9 mouse cellular contexts compared by ENCODE assay signal in genomic region chrX:164221989-164222388, GRCm38 (mm10). TPM values are rescaled to one million over a fixed set of nuclear protein-coding genes. Genes with fewer than 3 reads are reported as not detected.
A peak's percentile ranks its signal among the peaks of the same experiment; 100 is the strongest.
DNase-seq lines count a peak whose midpoint lies in the region; ATAC-seq and TF ChIP-seq lines count a peak whose summit lies in the region.
"Had no signal": no experiment of that assay in that cellular context is flagged by ENCODE, and none has a peak within 500 bp of the region (broad histone marks: within the 10 kb centered on the region; RNA-seq: fewer than 3 reads in every experiment).

No protein-coding gene starts in this region.

- 80% methylated on average over 2 of the region's 2 CpGs for WGBS in midbrain, embryonic 16.5 days
- WGBS in hindbrain, embryonic 14.5 days = 85% methylated on average over 2 of the region's 2 CpGs

- H3K4me3 ChIP-seq in gastrocnemius, adult 2 months = no peak overlapping the region
- H3K4me3 ChIP-seq in midbrain, embryonic 16.5 days (ENCODE audit: low read depth, low read length) = no peak overlapping the region
- H3K4me3 ChIP-seq in hindbrain, embryonic 14.5 days (replicated peaks; ENCODE audit: low read length) = no peak overlapping the region
- H3K4me3 ChIP-seq: midbrain, embryonic 13.5 days had no signal

- H3K4me1 ChIP-seq in midbrain, embryonic 16.5 days (ENCODE audit: control insufficient read depth, insufficient read depth, low read length) = no peaks in the 10 kb centered on the region
- H3K4me1 ChIP-seq in hindbrain, embryonic 14.5 days (replicated peaks; ENCODE audit: control insufficient read depth, insufficient read depth, low read length) = no peaks in the 10 kb centered on the region
- H3K4me1 ChIP-seq: midbrain, embryonic 13.5 days had no signal

- DNase-seq in gastrocnemius, adult 2 months = no peak
- DNase-seq in gastrocnemius, adult 18-20 months (ENCODE audit: low spot score) = no peak
- DNase-seq in CD4-positive, CD25-positive, alpha-beta regulatory T cell, adult 2 months (ENCODE audit: low read depth, low spot score) = peak; percentile 48
- peak; percentile 2 for DNase-seq in c-Kit-negative CD71-positive TER-119-positive erythroid progenitor cells, embryonic 14.5 days (ENCODE audit: low read depth, low spot score)
- DNase-seq in hindbrain, embryonic 14.5 days (ENCODE audit: low spot score) = no peak
- no peak for DNase-seq in MN1 (ENCODE audit: low spot score)

- peak; percentile 45 for TF ChIP-seq CTCF in gastrocnemius, adult 2 months (IDR thresholded peaks at IDR 0.05)

- no peak overlapping the region for H3K4me2 ChIP-seq in midbrain, embryonic 16.5 days (ENCODE audit: low read length)
- H3K4me2 ChIP-seq in hindbrain, embryonic 14.5 days (replicated peaks) = no peak overlapping the region
- H3K4me2 ChIP-seq: midbrain, embryonic 13.5 days had no signal

- H3K36me3 ChIP-seq in midbrain, embryonic 16.5 days (ENCODE audit: control insufficient read depth, insufficient read depth, low read length) = no peaks in the 10 kb centered on the region
- no peaks in the 10 kb centered on the region for H3K36me3 ChIP-seq in hindbrain, embryonic 14.5 days (replicated peaks; ENCODE audit: control insufficient read depth, insufficient read depth)
- H3K36me3 ChIP-seq: midbrain, embryonic 13.5 days had no signal

- H3K27ac ChIP-seq in gastrocnemius, adult 2 months = no peak overlapping the region
- H3K27ac ChIP-seq in midbrain, embryonic 16.5 days (ENCODE audit: low read length) = no peak overlapping the region
- H3K27ac ChIP-seq in hindbrain, embryonic 14.5 days = no peak overlapping the region
- H3K27ac ChIP-seq: midbrain, embryonic 13.5 days had no signal

- H3K9ac ChIP-seq in midbrain, embryonic 16.5 days (ENCODE audit: low read depth, low read length) = no peak overlapping the region
- no peak overlapping the region for H3K9ac ChIP-seq in hindbrain, embryonic 14.5 days
- H3K9ac ChIP-seq: midbrain, embryonic 13.5 days had no signal

- no peaks in the 10 kb centered on the region; the same call in 1 of the 2 replicates for H3K27me3 ChIP-seq in midbrain, embryonic 16.5 days (ENCODE audit: control insufficient read depth, insufficient read depth, low read depth, low read length)
- no peaks in the 10 kb centered on the region for H3K27me3 ChIP-seq in hindbrain, embryonic 14.5 days (ENCODE audit: control insufficient read depth, insufficient read depth, low read length)

- ATAC-seq in megakaryocyte, adult 5-6 weeks (ENCODE audit: poor library complexity, severe bottlenecking) = peak; percentile 88
- ATAC-seq in midbrain, embryonic 16.5 days = no peak
- no peak for ATAC-seq in hindbrain, embryonic 14.5 days (ENCODE audit: low FRiP score)
- ATAC-seq: midbrain, embryonic 13.5 days had no signal

- no peaks in the 10 kb centered on the region for H3K9me3 ChIP-seq in midbrain, embryonic 16.5 days (replicated peaks; ENCODE audit: control insufficient read depth, low read length, poor library complexity, severe bottlenecking)
- H3K9me3 ChIP-seq in hindbrain, embryonic 14.5 days (ENCODE audit: control insufficient read depth, low read length) = no peaks in the 10 kb centered on the region
- H3K9me3 ChIP-seq: midbrain, embryonic 13.5 days had no signal

- intact Hi-C loops in gastrocnemius, adult 2 months (cut with DNase I) = no loop called here

RNA-seq across cellular contexts. Expression of gene Bmx, which starts 36.0 kb away (rescaled TPM):
- total RNA-seq in gastrocnemius, adult 2 months (2021) = under 1 TPM; 0.08 to 0.28 TPM
- total RNA-seq in gastrocnemius, adult 18-20 months (2021) = under 1 TPM; 0.27 to 0.33 TPM
- total RNA-seq in megakaryocyte, adult 5-6 weeks (2015) = 27.4 and 30.8 TPM in 2 replicates
- 40.8 and 42.4 TPM in 2 replicates for total RNA-seq in megakaryocyte, adult 5-6 weeks (2017)
- polyA plus RNA-seq in midbrain, embryonic 16.5 days (2015; fragmentation: Nextera tagmentation; extraction: Ambion mirVana) = 0.46 and 0.74 TPM in 2 replicates
- 0.50 and 0.59 TPM in 2 replicates for polyA plus RNA-seq in hindbrain, embryonic 14.5 days (2014; fragmentation: Nextera tagmentation; extraction: Ambion mirVana)

RNA-seq across cellular contexts. Expression of gene Pir, which starts 47.2 kb away (rescaled TPM):
- total RNA-seq in gastrocnemius, adult 2 months (2021) = 1 to 10 TPM; 4.6 to 7.0 TPM
- total RNA-seq in gastrocnemius, adult 18-20 months (2021) = 1 to 10 TPM; 2.9 to 6.0 TPM
- total RNA-seq in megakaryocyte, adult 5-6 weeks (2015) = 3.9 and 6.1 TPM in 2 replicates
- 1.7 and 2.8 TPM in 2 replicates for total RNA-seq in megakaryocyte, adult 5-6 weeks (2017)
- 3.5 and 3.7 TPM in 2 replicates for polyA plus RNA-seq in midbrain, embryonic 16.5 days (2015; fragmentation: Nextera tagmentation; extraction: Ambion mirVana)
- polyA plus RNA-seq in hindbrain, embryonic 14.5 days (2014; fragmentation: Nextera tagmentation; extraction: Ambion mirVana) = 3.8 and 4.0 TPM in 2 replicates

Comparison
In these comparisons a context has a peak if more than half of its experiments do, and no peak if none do; other contexts are left out.
1. DNase-seq: peak in CD4-positive, CD25-positive, alpha-beta regulatory T cell, adult 2 months (single experiment) and c-Kit-negative CD71-positive TER-119-positive erythroid progenitor cells, embryonic 14.5 days (single experiment); none in gastrocnemius, adult 2 months (single experiment), gastrocnemius, adult 18-20 months (single experiment), hindbrain, embryonic 14.5 days (single experiment) and MN1 (single experiment).
2. RNA of gene Bmx, which starts 36.0 kb away (total RNA-seq): 27.4 to 42.4 TPM in megakaryocyte, adult 5-6 weeks; 0.27 to 0.33 TPM in gastrocnemius, adult 18-20 months and 0.08 to 0.28 TPM in gastrocnemius, adult 2 months; every median in the first group is over 10 times any median in the second.